Mouse (Mus musculus) brain, embryonic 14.5 days (tissue): Measurements from ENCODE around the gene Dnaic2.
A peak's percentile ranks its signal among the peaks of the same experiment; 100 is the strongest.

Source experiments
- CTCF ChIP-seq: fragments of 200-500 bp; IDR thresholded peaks from 2 replicates; pipeline ENCODE4 v1.5.1; 2012; ENCODE audit warnings: inconsistent platforms, mild to moderate bottlenecking, moderate library complexity, borderline replicate concordance; ENCODE audit not compliant: insufficient read depth, insufficient read length; ENCODE audit errors: extremely low read depth
- POLR2A ChIP-seq: fragments of 200-500 bp; IDR thresholded peaks from 2 replicates; pipeline ENCODE4 v1.6.1; 2012; ENCODE audit warnings: mild to moderate bottlenecking, inconsistent platforms, borderline replicate concordance; ENCODE audit not compliant: poor library complexity, insufficient read depth, insufficient read length, severe bottlenecking; ENCODE audit errors: extremely low read depth

GRCm38 (mm10) chr11:114795231-114795746, 68.1 kb downstream of the Dnaic2 start:
- TF ChIP-seq POLR2A (no peak), CTCF (peak; percentile 38)
